Mouse (Mus musculus) liver, embryonic 14.5 days (tissue): ENCODE measurements at regions not wholly inside any gene's neighbourhood (a gene's known extent, or its start where the extent isn't known, plus 50 kb on each side); places are given as distances from the start of the nearest gene placed in this dataset.

Source experiments
- ATAC-seq: fragments of 200-750 bp; cut with Nextera tagmentation; 2 replicates; pipeline ENCODE4 v1.8.0; 2017; ENCODE audit warnings: moderate number of reproducible peaks, mild to moderate bottlenecking, moderate library complexity; ENCODE audit not compliant: insufficient read depth
- DNase-seq, 3 experiments: peaks; one replicate each; pipeline ENCODE4 v3.0.0-alpha.2; 2012 to 2013; ENCODE audit warnings: low read depth in 3 of 3, low spot score in 3 of 3
- H3K27ac ChIP-seq: fragments of 300-500 bp; sonication (generic); 2 replicates; pipeline ENCODE4 v1.5.1; 2014; ENCODE audit warnings: moderate library complexity, mild to moderate bottlenecking, control low read depth, inconsistent platforms
- H3K27me3 ChIP-seq: fragments of 300-500 bp; sonication (generic); 2 replicates; pipeline ENCODE4 v1.6.1; 2014; ENCODE audit warnings: mild to moderate bottlenecking, low read length, moderate library complexity; ENCODE audit not compliant: control insufficient read depth, insufficient read depth
- H3K36me3 ChIP-seq: fragments of 300-500 bp; sonication (generic); replicated peaks from 2 replicates; pipeline ENCODE4 v1.6.1; 2014; ENCODE audit warnings: low read depth; ENCODE audit not compliant: control insufficient read depth, insufficient read depth
- H3K4me1 ChIP-seq, 2 experiments: fragments of 200-500 bp in 1 of 2; fragments of 300-500 bp in 1 of 2; sonication (generic) in 1 of 2; replicated peaks; 2 replicates each; pipeline ENCODE4 v1.6.1; 2012 to 2014; ENCODE audit warnings: antibody characterized with exemption in 1 of 2, inconsistent platforms in 1 of 2, low read length in 1 of 2; ENCODE audit not compliant: control insufficient read depth in 2 of 2, insufficient read depth in 2 of 2
- H3K4me2 ChIP-seq: fragments of 300-500 bp; sonication (generic); 2 replicates; pipeline ENCODE4 v1.6.1; 2014; ENCODE audit warnings: low read depth, mild to moderate bottlenecking, control low read depth, moderate library complexity
- H3K4me3 ChIP-seq, 2 experiments: fragments of 200-500 bp in 1 of 2; fragments of 300-500 bp in 1 of 2; sonication (generic) in 1 of 2; 2 replicates each; pipeline ENCODE4 v1.5.1; 2012 to 2014; ENCODE audit warnings: low read depth in 2 of 2, low read length in 2 of 2, mild to moderate bottlenecking in 2 of 2, control low read depth in 1 of 2, inconsistent platforms in 1 of 2, moderate library complexity in 1 of 2; ENCODE audit not compliant: insufficient read depth in 1 of 2
- H3K9ac ChIP-seq: fragments of 300-500 bp; sonication (generic); replicated peaks from 2 replicates; pipeline ENCODE4 v1.6.1; 2014; ENCODE audit warnings: mild to moderate bottlenecking, control low read depth, moderate library complexity
- H3K9me3 ChIP-seq: fragments of 300-500 bp; sonication (generic); 2 replicates; pipeline ENCODE4 v1.6.1; 2016; ENCODE audit warnings: low read length, mixed read lengths; ENCODE audit not compliant: control insufficient read depth
- CTCF ChIP-seq: IDR thresholded peaks from 2 replicates; pipeline ENCODE4 v1.5.1; 2016; ENCODE audit warnings: antibody characterized with exemption, low read depth, control low read depth
- EP300 ChIP-seq: IDR thresholded peaks from 2 replicates; pipeline ENCODE4 v1.6.1; 2016; ENCODE audit warnings: antibody characterized with exemption, low read depth
- WGBS: fragments of 180-500 bp; shearing (Covaris S2); extraction: QIAGEN DNeasy Blood & Tissue Kit; methylation state at CpG from one replicate; pipeline ENCODE4 v1.1.7; 2014; ENCODE audit not compliant: insufficient replicate concordance; 5-methylcytosine and 5-hydroxymethylcytosine counted together

- 52% methylated on average over 4 of the region's 4 CpGs for WGBS
- H3K27ac ChIP-seq = no peak overlapping the region
- H3K4me1 ChIP-seq = no peaks in the 10 kb centered on the region
- no peaks in the 10 kb centered on the region for H3K9me3 ChIP-seq
- no peak for ATAC-seq
- H3K4me3 ChIP-seq = no peak overlapping the region
- H3K27me3 ChIP-seq = no peaks in the 10 kb centered on the region
- DNase-seq = no peak
- H3K4me2 ChIP-seq = no peak overlapping the region
- no peaks in the 10 kb centered on the region for H3K36me3 ChIP-seq
- TF ChIP-seq CTCF = no peak
- TF ChIP-seq EP300 = no peak
- H3K9ac ChIP-seq = no peak overlapping the region
Observed at GRCm38 (mm10) chr6:66224164-66224903, 271.9 kb downstream of the 4930544G11Rik start.

DNA sequence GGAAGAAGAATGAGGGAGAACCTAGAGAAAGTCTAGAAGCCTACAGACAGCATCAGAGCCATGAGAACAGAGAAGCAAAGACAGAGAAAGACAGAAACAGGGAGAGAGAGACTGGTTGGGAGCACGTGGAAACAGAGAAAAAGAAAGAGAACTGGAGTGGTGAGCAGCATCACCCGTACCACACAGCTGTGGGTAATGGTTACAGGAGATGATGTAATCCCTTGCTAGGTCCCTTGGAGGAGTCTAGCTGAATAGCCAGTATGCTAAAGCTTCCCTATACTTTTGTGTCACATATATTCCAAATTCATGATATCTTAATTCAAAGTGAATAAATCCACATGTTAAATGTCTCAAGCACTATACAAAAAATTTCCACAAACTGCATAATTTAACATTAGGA lies 284.0 kb downstream of the 4930544G11Rik start:
- Histone ChIP-seq H3K9me3 (no peaks in the 10 kb centered on the region), H3K4me2 (no peak overlapping the region), H3K27me3 (no peaks in the 10 kb centered on the region), H3K9ac (no peak overlapping the region), H3K4me3 (no peak overlapping the region), H3K36me3 (no peaks in the 10 kb centered on the region), H3K27ac (no peak overlapping the region), H3K4me1 (no peaks in the 10 kb centered on the region)
- DNase-seq (no peak), ATAC-seq (no peak)
- TF ChIP-seq CTCF = no peak
- no peak for TF ChIP-seq EP300
- 32% methylated on average over 2 of the region's 2 CpGs for WGBS

DNA sequence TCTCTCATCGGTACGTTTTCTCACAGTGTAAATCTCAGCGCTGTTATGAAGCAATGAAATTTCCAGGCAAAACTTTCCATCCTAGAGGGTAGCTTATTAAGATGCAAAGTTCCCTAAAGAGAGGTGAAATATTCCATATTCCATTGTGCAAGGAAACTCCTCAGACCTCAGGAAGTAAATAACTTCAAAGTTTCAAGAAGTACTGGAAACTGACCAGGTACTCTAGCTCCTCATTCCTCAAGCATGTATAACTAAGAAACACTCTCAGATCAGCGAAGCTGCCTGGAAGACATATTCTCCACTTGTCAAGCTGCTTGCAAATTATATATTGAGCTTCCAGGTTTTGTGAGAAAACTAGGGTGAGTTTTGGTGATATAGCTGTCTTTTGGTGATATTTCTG lies 279.8 kb upstream of the Mad2l1 start:
- Histone ChIP-seq H3K27ac (no peak overlapping the region), H3K9ac (no peak overlapping the region), H3K4me3 (no peak overlapping the region), H3K4me1 (no peaks in the 10 kb centered on the region), H3K36me3 (no peaks in the 10 kb centered on the region), H3K9me3 (no peaks in the 10 kb centered on the region), H3K27me3 (no peaks in the 10 kb centered on the region), H3K4me2 (no peak overlapping the region)
- ATAC-seq = no peak
- TF ChIP-seq EP300 (no peak), CTCF (no peak)
- DNase-seq = no peak
- 71% methylated on average over 4 of the region's 4 CpGs for WGBS

DNA sequence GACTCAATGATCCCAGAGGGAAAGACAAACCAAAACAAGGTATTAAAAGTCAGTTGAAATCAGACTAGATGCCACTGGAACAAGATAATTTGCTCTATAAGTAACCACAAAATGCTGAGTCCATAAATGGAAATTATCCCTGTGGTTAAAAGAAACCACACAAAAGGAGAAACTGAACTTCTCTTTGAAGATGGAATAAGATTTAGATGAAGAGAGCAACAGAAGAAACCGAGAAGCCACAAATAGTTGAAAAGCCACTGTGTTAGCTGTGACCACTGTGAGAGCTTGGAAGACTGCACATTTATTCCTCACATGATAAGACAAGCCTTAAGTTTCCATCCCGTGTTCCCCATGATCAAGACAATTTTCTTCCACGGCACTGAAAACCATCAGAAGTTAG lies 271.8 kb upstream of the Mad2l1 start:
- H3K27ac ChIP-seq = no peak overlapping the region
- H3K4me3 ChIP-seq = no peak overlapping the region
- H3K27me3 ChIP-seq = no peaks in the 10 kb centered on the region
- no peaks in the 10 kb centered on the region for H3K36me3 ChIP-seq
- no peak for ATAC-seq
- no peak overlapping the region for H3K4me2 ChIP-seq
- TF ChIP-seq EP300 = no peak
- TF ChIP-seq CTCF = no peak
- DNase-seq = no peak
- WGBS = 34% methylated on average over 3 of the region's 3 CpGs
- no peaks in the 10 kb centered on the region for H3K9me3 ChIP-seq
- H3K4me1 ChIP-seq = no peaks in the 10 kb centered on the region; a peak in 1 of 4 replicates
- H3K9ac ChIP-seq = no peak overlapping the region

GRCm38 (mm10) chr6:66263918-66264317 lies 271.3 kb upstream of the Mad2l1 start:
- no peak overlapping the region for H3K27ac ChIP-seq
- DNase-seq = no peak
- H3K4me2 ChIP-seq = no peak overlapping the region
- H3K36me3 ChIP-seq = no peaks in the 10 kb centered on the region
- H3K27me3 ChIP-seq = no peaks in the 10 kb centered on the region
- WGBS = 52% methylated on average over 1 of the region's 1 CpGs
- H3K4me1 ChIP-seq = no peaks in the 10 kb centered on the region; a peak in 1 of 4 replicates
- TF ChIP-seq CTCF (no peak), EP300 (no peak)
- no peak overlapping the region for H3K9ac ChIP-seq
- no peaks in the 10 kb centered on the region for H3K9me3 ChIP-seq
- ATAC-seq = no peak
- no peak overlapping the region for H3K4me3 ChIP-seq
